Mouse (Mus musculus) midbrain, embryonic 12.5 days (tissue): ENCODE results near the gene Cep112. TPM values are rescaled to one million over a fixed set of nuclear protein-coding genes. Genes with fewer than 3 reads are reported as not detected.

Experiments used
- ATAC-seq: fragments of 200-750 bp; cut with Nextera tagmentation; 2 replicates; pipeline ENCODE4 v1.8.0; 2017; ENCODE audit warnings: low read depth, moderate TSS enrichment, moderate library complexity; ENCODE audit not compliant: low FRiP score
- H3K27ac ChIP-seq: fragments of 300-500 bp; sonication (generic); replicated peaks from 2 replicates; pipeline ENCODE4 v1.5.1; 2016; ENCODE audit warnings: mild to moderate bottlenecking
- H3K27me3 ChIP-seq: fragments of 300-500 bp; sonication (generic); 2 replicates; pipeline ENCODE4 v1.6.1; 2016; ENCODE audit warnings: mild to moderate bottlenecking
- H3K36me3 ChIP-seq: fragments of 300-500 bp; sonication (generic); 2 replicates; pipeline ENCODE4 v1.6.1; 2016
- H3K4me1 ChIP-seq: fragments of 300-500 bp; sonication (generic); 2 replicates; pipeline ENCODE4 v1.6.1; 2016
- H3K4me2 ChIP-seq: fragments of 300-500 bp; sonication (generic); replicated peaks from 2 replicates; pipeline ENCODE4 v1.6.1; 2016; ENCODE audit warnings: mild to moderate bottlenecking, moderate library complexity
- H3K4me3 ChIP-seq: fragments of 300-500 bp; sonication (generic); 2 replicates; pipeline ENCODE4 v1.5.1; 2016; ENCODE audit warnings: mild to moderate bottlenecking
- H3K9ac ChIP-seq: fragments of 300-500 bp; sonication (generic); replicated peaks from 2 replicates; pipeline ENCODE4 v1.6.1; 2016; ENCODE audit warnings: mild to moderate bottlenecking, moderate library complexity
- H3K9me3 ChIP-seq: fragments of 300-500 bp; sonication (generic); 2 replicates; pipeline ENCODE4 v1.6.1; 2016; ENCODE audit warnings: mild to moderate bottlenecking
- WGBS: fragments of 180-500 bp; shearing (Covaris S2); methylation state at CpG from one replicate; pipeline ENCODE4 v1.1.7; 2016; 5-methylcytosine and 5-hydroxymethylcytosine counted together
- polyA plus RNA-seq: library from polyadenylated mRNA; unstranded; fragments of >200 nt; fragmentation: Nextera tagmentation; extraction: Ambion mirVana; gene quantifications from 2 replicates; pipeline ENCODE4 v1.2.1, GENCODE M21; 2016

Cep112 gene
- polyA plus RNA-seq, 1 experiment from 2014 or later = 30.1 TPM

DNA sequence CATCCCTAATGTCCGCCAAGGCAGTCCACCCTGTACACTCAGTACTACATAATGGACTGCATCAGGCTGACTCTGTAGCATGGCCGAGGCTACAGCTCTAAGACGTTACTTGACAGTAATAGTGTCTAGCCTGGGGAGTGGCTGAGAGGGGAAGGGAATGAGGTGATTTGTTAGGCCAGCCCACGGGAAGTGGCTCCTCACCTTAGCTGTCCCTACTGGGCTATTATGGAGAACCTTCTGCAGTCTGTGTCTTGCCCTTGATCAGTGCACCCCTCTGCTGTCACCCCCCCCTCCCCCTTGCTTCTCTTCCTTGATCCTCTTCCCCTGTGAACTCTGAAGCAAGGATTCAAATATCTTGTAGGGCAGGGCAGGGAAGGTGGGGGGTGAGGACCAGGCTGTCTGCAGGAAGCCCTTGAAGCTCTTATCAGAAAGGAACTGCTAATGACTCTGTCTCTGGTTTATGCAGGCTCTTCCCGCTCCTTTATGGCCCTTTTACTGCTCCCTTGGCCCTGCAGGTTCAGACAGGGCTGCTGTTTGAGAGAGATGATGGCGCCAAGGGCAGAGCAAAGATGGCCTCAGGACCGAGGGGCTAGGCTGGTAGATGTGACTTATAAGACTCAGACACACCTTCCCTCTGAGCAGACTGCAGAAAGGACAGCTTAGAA lies 481.7 kb downstream of the Cep112 start:
- no peaks in the 10 kb centered on the region for H3K36me3 ChIP-seq
- H3K27me3 ChIP-seq = peaks cover 32% of the 10 kb centered on the region
- no peak overlapping the region for H3K9ac ChIP-seq
- 80% methylated on average over 7 of the region's 7 CpGs for WGBS
- ATAC-seq = no peak
- no peaks in the 10 kb centered on the region for H3K9me3 ChIP-seq
- H3K27ac ChIP-seq = no peak overlapping the region
- no peak overlapping the region for H3K4me2 ChIP-seq
- peaks cover 13% of the 10 kb centered on the region for H3K4me1 ChIP-seq
- H3K4me3 ChIP-seq = no peak overlapping the region

DNA sequence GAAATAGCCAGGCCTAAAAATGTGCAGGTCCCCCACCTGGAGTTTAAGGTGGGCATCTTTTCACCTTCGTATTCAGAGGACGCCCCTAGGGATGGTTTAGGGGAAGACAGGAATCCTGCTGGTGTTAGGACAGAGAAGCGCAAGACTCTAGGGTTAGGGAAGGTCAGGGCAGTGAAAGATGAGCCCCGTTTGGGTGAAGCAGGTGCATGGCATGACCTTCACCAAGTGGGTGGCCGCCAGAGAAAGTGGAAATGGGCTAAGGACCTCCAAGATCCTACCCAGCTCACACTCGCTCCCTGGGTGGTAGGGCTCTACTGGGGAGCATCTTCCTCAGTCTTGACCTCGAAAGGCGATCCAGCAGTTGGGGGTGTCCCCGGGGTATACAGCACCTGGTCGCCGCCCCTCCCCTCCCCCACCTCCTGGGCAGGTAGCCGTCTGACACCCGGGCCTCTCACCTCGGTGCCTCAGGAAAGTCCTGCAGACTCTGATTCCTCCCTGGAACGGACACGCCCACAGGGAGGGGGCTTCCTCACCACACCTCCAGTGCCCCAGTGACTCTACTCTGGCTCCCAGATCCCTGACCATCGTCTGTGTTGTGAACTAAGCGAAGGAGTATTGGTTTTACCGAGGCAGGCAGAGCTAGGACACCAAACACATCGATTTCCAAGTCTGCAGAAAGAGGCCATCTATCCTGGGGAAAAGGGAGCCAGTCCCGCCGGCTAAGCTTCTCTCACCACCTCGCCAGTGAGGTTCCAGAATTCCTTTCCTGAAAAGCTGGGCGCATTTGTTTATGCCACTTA lies 484.6 kb downstream of the Cep112 start:
- Histone ChIP-seq H3K9ac (no peak overlapping the region), H3K4me2 (peak overlapping the region; percentile 22; the same call in 1 of the 2 replicates), H3K4me1 (peaks cover 13% of the 10 kb centered on the region), H3K9me3 (no peaks in the 10 kb centered on the region), H3K27ac (no peak overlapping the region), H3K27me3 (peaks cover 32% of the 10 kb centered on the region), H3K36me3 (no peaks in the 10 kb centered on the region), H3K4me3 (no peak overlapping the region)
- WGBS = 12% methylated on average over 24 of the region's 24 CpGs
- no peak for ATAC-seq

Other genes with a start within 250 kb of the Cep112 start
- not detected in 2 replicates for gene Apoh, start 81.8 kb upstream of the Cep112 start, polyA plus RNA-seq
- gene Prkca, start 81.3 kb upstream of the Cep112 start, polyA plus RNA-seq = 5.1 and 5.4 TPM in 2 replicates